Mouse (Mus musculus) CH12.LX (cell line): Measurements from ENCODE around the gene Fbxo31.

Experiments
- CTCF ChIP-seq, 2 experiments: IDR thresholded peaks in 1 of 2; conservative IDR thresholded peaks in 1 of 2; 2 replicates each; pipeline ENCODE4 v1.5.1; 2011 to 2012; ENCODE audit warnings: low read depth in 2 of 2, low read length in 2 of 2, improper control_type of control experiment in 1 of 2, inconsistent platforms in 1 of 2, mild to moderate bottlenecking in 1 of 2, moderate library complexity in 1 of 2
- EP300 ChIP-seq: IDR thresholded peaks from 2 replicates; pipeline ENCODE4 v1.6.1; 2011; ENCODE audit warnings: low read length, improper control_type of control experiment
- MXI1 ChIP-seq: IDR thresholded peaks from 2 replicates; pipeline ENCODE4 v1.6.1; 2011; ENCODE audit warnings: mild to moderate bottlenecking, low read depth, low read length, improper control_type of control experiment
- NELFE ChIP-seq: IDR thresholded peaks from 2 replicates; pipeline ENCODE4 v1.6.1; 2011; ENCODE audit warnings: low read depth, low read length, improper control_type of control experiment
- POLR2A ChIP-seq: IDR thresholded peaks from 2 replicates; pipeline ENCODE4 v1.6.1; 2011; ENCODE audit warnings: low read depth, mild to moderate bottlenecking, improper control_type of control experiment, low read length
- USF1 ChIP-seq: IDR thresholded peaks from 2 replicates; pipeline ENCODE4 v1.6.1; 2014; ENCODE audit warnings: low read depth, mild to moderate bottlenecking, inconsistent platforms, low read length, improper control_type of control experiment

DNA sequence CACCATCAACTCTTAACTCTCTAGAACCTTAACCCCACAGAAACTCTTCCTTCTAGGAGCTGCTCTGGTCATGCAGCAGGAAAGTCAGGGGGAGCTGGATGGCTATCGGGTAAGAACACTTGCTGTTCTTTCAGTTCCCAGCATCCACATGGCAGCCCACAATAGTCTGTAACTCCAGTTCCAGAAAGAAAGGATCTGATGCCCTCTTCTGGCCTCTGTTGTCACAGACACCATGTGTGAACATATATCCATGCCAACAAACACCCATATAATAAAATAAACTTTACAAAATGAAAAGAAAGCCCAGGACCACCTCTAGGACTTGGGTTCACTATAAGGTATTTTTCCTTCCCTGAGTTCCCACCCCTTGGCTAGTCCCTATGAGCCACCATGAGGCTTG lies 43.3 kb upstream of the Fbxo31 start:
- TF ChIP-seq MXI1 (no peak), CTCF (conservative IDR thresholded peaks at IDR 0.05 in 1 of 2, IDR thresholded peaks at IDR 0.05 in 1 of 2; ENCODE audit: low read depth in 2 of 2, low read length in 2 of 2) (peak in 1 of 2 experiments; percentile 44; a peak in 2 of 4 replicates), USF1 (no peak), EP300 (no peak), NELFE (no peak), POLR2A (no peak)
